ENCODE assay signal across 8 mouse cellular contexts in genomic region chr19:46762291-46762991, GRCm38 (mm10). TPM values are rescaled to one million over a fixed set of nuclear protein-coding genes. Genes with fewer than 3 reads are reported as not detected.
A peak's percentile ranks its signal among the peaks of the same experiment; 100 is the strongest.
DNase-seq lines count a peak whose midpoint lies in the region; ATAC-seq and TF ChIP-seq lines count a peak whose summit lies in the region.

No protein-coding gene starts in this region.

- peak overlapping the region; percentile 91 for H3K4me3 ChIP-seq in embryonic facial prominence, embryonic 14.5 days (ENCODE audit: low read depth, low read length)
- H3K4me3 ChIP-seq in lung, postnatal 0 days (ENCODE audit: low read depth, low read length) = peak overlapping the region; percentile 81

- H3K9me3 ChIP-seq in embryonic facial prominence, embryonic 14.5 days (ENCODE audit: control insufficient read depth, low read length) = no peaks in the 10 kb centered on the region
- no peaks in the 10 kb centered on the region for H3K9me3 ChIP-seq in lung, postnatal 0 days (ENCODE audit: low read length)

- H3K27ac ChIP-seq in embryonic facial prominence, embryonic 14.5 days (replicated peaks; ENCODE audit: low read depth, low read length) = no peak overlapping the region
- no peak overlapping the region for H3K27ac ChIP-seq in lung, postnatal 0 days (ENCODE audit: low read length)

- H3K36me3 ChIP-seq in embryonic facial prominence, embryonic 14.5 days (ENCODE audit: control insufficient read depth, insufficient read depth, low read length) = no peaks in the 10 kb centered on the region
- H3K36me3 ChIP-seq in lung, postnatal 0 days (ENCODE audit: insufficient read depth, low read length) = no peaks in the 10 kb centered on the region

- WGBS in embryonic facial prominence, embryonic 14.5 days = 1% methylated on average over 48 of the region's 50 CpGs
- WGBS in lung, postnatal 0 days = 2% methylated on average over 50 of the region's 50 CpGs

- no peak for TF ChIP-seq EP300 in lung, postnatal 0 days (IDR thresholded peaks at IDR 0.05)

- H3K27me3 ChIP-seq in embryonic facial prominence, embryonic 14.5 days (replicated peaks; ENCODE audit: control insufficient read depth, insufficient read depth, low read length) = peaks cover 29% of the 10 kb centered on the region
- H3K27me3 ChIP-seq in lung, postnatal 0 days (replicated peaks; ENCODE audit: insufficient read depth, low read length) = no peaks in the 10 kb centered on the region

- peaks cover 24% of the 10 kb centered on the region for H3K4me1 ChIP-seq in embryonic facial prominence, embryonic 14.5 days (ENCODE audit: control insufficient read depth, insufficient read depth, low read length)
- H3K4me1 ChIP-seq in lung, postnatal 0 days (ENCODE audit: insufficient read depth, low read depth, low read length) = peaks cover 13% of the 10 kb centered on the region; the same call in 1 of the 2 replicates

- peak overlapping the region; percentile 91 for H3K4me2 ChIP-seq in embryonic facial prominence, embryonic 14.5 days (ENCODE audit: low read depth, low read length)
- peak overlapping the region; percentile 99 for H3K4me2 ChIP-seq in lung, postnatal 0 days (replicated peaks; ENCODE audit: low read depth, low read length)

- TF ChIP-seq CTCF in lung, postnatal 0 days (IDR thresholded peaks at IDR 0.05) = no peak

- peak overlapping the region; percentile 76 for H3K9ac ChIP-seq in embryonic facial prominence, embryonic 14.5 days (ENCODE audit: low read depth, low read length)
- H3K9ac ChIP-seq in lung, postnatal 0 days (replicated peaks; ENCODE audit: low read depth) = peak overlapping the region; percentile 69

- no peak for ATAC-seq in embryonic facial prominence, embryonic 14.5 days (ENCODE audit: low read depth)
- ATAC-seq in lung, postnatal 0 days = no peak
- no peak for ATAC-seq in activated CD4-positive, CD25-positive, alpha-beta regulatory T cell, adult 4 months

- DNase-seq in CD8-positive naive resting alpha-beta T cell, adult 2 months (ENCODE audit: low read depth in 2 of 2, low spot score in 2 of 2) = peak; percentile 28 to 29
- peak; percentile 54 for DNase-seq in adrenal gland, adult 2 months
- DNase-seq in embryonic facial prominence, embryonic 14.5 days (ENCODE audit: low spot score) = peak; percentile 16
- peak; percentile 9 to 20 for DNase-seq in heart, postnatal 14 days
- DNase-seq in layer of hippocampus, adult 8-10 months (ENCODE audit: low spot score in 2 of 2) = peak; percentile 50 to 51
- DNase-seq in lung, postnatal 0 days (ENCODE audit: low spot score) = no peak
- DNase-seq in right cerebral cortex, adult 2 months (ENCODE audit: low spot score in 2 of 2) = peak; percentile 35 to 47

- intact Hi-C loops in heart, postnatal 14 days (cut with DNase I) = no loop called here

RNA-seq across cellular contexts. Expression of gene Cnnm2, which starts 1.0 kb away (rescaled TPM):
- total RNA-seq in adrenal gland, adult 2 months (2021) = 10 to 100 TPM; 33.4 to 40.7 TPM
- polyA plus RNA-seq in adrenal gland, adult 2 months (2012; rRNA removed) = 34.9 and 49.2 TPM in 2 replicates
- polyA plus RNA-seq in embryonic facial prominence, embryonic 14.5 days (2014; fragmentation: Nextera tagmentation; extraction: Ambion mirVana) = 4.2 and 5.1 TPM in 2 replicates
- 1 to 10 TPM; 6.4 to 7.2 TPM for total RNA-seq in heart, postnatal 14 days (2021)
- total RNA-seq in layer of hippocampus, adult 8-10 months (2022) = 10 to 100 TPM; 35.6 to 43.6 (median 39.9) TPM
- polyA plus RNA-seq in lung, postnatal 0 days (2015; fragmentation: Nextera tagmentation; extraction: Ambion mirVana) = 2.4 and 2.8 TPM in 2 replicates
- 1 to 10 TPM in 1 of 2 experiments, under 1 TPM in 1; 0.84 to 1.2 TPM for polyA plus RNA-seq in activated CD4-positive, CD25-positive, alpha-beta regulatory T cell, adult 4 months (2017; shearing (Covaris generic))

RNA-seq across cellular contexts. Expression of gene As3mt, which starts 55.2 kb away (rescaled TPM):
- 10 to 100 TPM; 89.0 to 94.8 TPM for total RNA-seq in adrenal gland, adult 2 months (2021)
- polyA plus RNA-seq in adrenal gland, adult 2 months (2012; rRNA removed) = 11.3 and 14.3 TPM in 2 replicates
- polyA plus RNA-seq in embryonic facial prominence, embryonic 14.5 days (2014; fragmentation: Nextera tagmentation; extraction: Ambion mirVana) = 19.4 and 24.1 TPM in 2 replicates
- total RNA-seq in heart, postnatal 14 days (2021) = 10 to 100 TPM; 73.6 to 79.9 TPM
- 10 to 100 TPM; 25.3 to 33.0 (median 29.8) TPM for total RNA-seq in layer of hippocampus, adult 8-10 months (2022)
- polyA plus RNA-seq in lung, postnatal 0 days (2015; fragmentation: Nextera tagmentation; extraction: Ambion mirVana) = 27.5 and 27.6 TPM in 2 replicates
- polyA plus RNA-seq in activated CD4-positive, CD25-positive, alpha-beta regulatory T cell, adult 4 months (2017; shearing (Covaris generic)) = 1 to 10 TPM; 6.7 to 8.3 TPM
